Mouse (Mus musculus) liver (tissue): ENCODE measurements around the gene Ssr2.
"Not testable (repeated sequence)": the region's sequence is repeated elsewhere in the genome, so short reads cannot be mapped to it uniquely, and the experiment has no call there.

Experiments
- DNase-seq: peaks from one replicate; pipeline ENCODE4 v3.0.0-alpha.2; 2020; ENCODE audit warnings: mixed read lengths

The Ssr2 gene

DNA sequence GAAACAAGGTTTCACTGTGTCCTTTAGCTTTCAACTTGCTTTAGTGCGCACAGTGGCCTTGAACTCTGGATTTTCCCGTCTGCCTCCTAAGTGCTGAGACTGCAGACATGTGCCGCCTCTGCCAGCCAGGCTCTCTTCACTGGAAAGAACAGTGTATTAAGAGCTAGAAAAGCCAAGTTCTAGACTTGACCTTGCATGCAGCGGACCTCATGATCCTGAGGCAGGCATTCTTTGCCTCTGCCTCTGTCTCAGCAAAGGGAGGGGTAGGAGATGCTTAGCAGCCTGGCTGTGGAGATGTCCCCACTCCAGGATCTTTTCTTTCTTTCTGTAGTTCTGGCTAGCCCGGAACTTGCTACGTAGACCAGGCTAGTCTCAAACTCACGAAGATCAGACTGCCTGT is 29.2 kb downstream of the Ssr2 start:
- DNase-seq: no peak

DNA sequence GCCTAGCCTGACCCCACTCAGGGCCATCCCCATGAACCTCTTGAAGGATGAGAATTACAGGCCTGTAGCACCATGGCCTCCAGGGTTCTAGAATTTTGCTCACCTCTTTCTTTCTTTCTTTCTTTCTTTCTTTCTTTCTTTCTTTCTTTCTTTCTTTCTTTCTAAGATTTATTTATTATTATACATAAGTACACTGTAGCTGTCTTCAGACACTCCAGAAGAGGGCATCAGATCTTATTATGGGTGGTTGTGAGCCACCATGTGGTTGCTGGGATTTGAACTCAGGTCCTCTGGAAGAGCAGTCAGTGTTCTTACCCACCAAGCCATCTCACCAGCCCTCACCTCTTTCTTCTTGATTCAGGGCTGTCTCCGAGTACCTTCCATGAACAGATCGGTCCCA is 30.0 kb downstream of the Ssr2 start, which contains the start of gene Arhgef2:
Arhgef2 (plus strand) TSS at position 301 of the 400 bp plus-strand sequence.
- DNase-seq: not testable (repeated sequence)

DNA sequence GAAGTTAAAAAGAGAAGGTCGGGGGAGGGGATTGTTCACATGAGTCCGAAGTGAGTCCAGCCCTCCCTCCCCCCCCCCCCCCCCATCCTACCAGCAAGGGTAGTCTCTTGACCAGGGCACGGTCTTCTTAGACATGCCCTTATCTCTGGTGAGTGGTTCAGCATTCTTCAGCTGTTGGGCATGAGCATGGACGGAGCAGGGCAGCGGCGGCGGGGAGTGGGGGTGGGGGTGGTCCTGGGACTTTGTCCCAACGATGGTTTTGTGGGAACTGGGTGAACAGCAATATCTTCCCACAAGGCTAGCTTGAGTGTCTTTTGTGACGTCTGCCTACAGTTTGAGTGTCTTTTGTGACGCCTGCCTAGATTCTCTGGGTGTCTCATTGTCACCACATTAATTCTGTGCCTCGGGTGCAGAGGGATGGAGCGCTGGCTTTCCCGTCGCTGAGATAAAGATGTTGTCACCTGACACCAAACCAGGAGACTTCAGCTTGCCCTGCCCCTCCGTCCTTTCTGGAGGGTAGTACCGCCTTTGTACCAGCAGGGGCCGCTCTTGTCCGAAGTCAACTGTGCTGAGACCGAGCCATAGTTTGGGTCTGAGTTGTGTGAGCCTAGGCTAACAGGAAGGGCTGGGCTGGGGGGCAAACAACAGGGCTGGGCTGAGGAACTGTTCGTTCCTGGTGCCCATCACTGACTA is 31.5 kb downstream of the Ssr2 start:
- peak; percentile 86 for DNase-seq

DNA sequence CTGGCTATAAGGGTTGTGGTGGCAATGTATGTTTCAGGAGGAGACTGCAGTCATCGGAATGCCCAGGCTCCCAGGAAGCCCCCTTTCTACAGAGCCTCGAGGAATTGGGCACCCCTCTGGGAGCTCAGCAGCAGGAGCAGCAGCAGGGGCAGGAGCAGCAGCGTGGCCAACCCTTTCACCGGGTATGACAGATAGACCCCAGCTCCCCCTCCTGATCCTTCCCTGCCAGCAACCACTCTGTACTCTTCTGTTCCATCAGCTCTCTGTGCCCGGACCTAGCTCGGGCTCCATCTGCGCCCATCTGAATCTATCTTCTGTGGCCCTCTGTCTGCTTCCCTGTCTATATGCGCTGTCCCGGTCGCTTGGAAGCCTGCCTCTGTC is 32.1 kb downstream of the Ssr2 start:
- no peak for DNase-seq

DNA sequence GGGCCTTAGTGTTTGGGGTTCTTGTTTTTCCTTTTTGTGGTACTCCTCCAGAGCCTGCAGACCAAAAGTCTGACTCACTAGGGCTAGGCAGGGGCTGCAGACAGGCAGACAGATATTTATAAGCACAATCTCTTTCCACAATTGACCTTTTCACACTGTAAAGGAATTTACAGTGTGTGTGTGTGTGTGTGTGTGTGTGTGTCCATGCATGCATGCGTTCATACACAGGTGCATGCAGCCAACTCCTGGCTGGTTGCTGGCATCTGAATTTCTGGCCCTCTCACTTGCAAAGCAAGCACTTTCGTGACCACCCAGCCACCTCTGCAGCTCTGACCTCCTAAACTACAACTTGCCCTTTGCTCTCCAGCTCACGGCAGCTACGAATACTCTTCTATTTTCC is 33.4 kb downstream of the Ssr2 start:
- DNase-seq: no peak

DNA sequence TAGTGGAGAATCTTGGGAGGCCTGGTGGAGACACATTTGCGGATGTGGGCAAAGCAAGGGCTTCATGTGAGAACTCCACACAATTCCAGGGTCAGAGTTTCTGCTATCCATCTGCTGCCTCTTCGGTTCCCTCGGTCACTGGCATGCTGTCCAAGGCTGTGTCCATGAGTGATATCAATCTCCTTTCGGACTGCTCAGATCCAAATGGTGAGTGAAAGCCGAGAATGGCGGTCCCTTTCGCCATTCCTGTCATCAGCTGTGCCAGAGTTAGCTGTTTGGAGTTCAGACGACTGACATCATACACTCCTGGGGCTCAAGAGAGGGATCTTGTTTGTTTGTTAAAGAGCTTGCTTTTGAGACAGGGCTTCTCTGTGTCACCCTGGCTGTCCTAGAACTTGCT is 38.7 kb downstream of the Ssr2 start:
- DNase-seq: no peak

DNA sequence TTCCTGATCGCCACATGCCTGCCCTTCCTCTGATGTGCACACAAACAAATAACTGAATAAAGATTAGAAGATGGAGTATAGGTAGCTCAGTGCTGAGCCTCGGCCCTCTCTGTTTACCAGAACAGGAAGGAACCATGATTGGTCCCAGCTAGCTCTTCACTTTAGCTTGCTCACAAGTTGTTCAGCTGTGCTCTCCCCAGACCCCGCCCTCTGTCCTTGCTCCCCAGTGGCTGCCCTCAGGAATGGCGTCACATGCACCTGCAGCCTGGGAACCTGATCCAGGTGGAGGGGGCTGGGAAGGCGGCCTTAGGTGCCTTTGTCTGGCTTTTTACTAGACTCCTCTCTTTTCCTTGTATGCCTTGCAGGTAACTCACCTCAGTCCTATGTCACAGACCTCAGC is 39.4 kb downstream of the Ssr2 start:
- DNase-seq: no peak

DNA sequence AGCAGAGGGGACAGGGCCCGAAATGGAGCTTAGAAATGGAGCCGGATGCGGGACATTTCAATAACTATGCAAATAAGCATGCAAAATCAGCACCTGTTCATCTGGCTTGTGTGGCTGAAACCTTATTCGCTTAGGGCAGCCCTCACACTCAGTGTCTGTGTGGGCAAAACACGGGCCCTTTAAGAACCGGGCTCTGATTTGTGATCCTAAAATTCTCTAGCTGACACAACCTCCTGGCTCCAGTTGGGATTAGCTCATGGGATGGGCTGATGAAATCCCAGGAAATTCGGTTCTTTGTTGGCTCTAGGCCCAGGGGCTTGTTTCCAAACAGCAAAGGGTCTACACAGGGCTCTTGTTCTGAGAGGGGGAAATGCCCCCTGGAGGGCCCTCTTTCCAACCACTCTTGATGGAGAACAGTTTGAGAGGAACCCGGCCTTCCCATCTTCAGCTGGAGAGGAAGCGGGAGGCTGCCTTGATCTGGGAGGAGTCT is 40.3 kb downstream of the Ssr2 start:
- no peak for DNase-seq

DNA sequence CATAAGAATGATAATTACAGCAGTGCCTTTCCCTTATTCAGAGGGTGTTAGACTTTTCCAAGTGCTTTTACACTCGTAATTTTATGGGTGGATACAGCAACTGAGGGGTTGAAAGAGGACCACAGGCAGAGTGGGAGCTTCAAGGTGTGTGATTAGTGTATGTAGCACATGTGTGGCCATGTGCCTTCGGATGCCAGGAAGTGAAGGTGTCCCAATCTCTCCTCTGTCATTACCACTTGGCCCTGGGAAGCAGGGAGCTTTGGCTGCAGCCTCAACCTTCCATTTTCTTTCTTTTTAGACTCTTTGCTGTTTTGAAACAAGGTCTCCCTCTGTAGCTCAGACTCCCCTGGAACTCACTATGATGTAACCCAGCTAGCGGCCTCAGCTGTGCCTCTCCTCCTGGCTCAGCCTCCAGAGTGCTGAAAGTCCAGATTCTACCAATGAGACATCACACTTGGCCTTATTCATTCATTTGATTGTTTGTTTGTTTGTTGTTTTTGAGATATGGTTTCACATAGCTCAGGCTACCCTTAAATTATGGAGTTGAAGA is 41.4 kb downstream of the Ssr2 start:
- DNase-seq: no peak

DNA sequence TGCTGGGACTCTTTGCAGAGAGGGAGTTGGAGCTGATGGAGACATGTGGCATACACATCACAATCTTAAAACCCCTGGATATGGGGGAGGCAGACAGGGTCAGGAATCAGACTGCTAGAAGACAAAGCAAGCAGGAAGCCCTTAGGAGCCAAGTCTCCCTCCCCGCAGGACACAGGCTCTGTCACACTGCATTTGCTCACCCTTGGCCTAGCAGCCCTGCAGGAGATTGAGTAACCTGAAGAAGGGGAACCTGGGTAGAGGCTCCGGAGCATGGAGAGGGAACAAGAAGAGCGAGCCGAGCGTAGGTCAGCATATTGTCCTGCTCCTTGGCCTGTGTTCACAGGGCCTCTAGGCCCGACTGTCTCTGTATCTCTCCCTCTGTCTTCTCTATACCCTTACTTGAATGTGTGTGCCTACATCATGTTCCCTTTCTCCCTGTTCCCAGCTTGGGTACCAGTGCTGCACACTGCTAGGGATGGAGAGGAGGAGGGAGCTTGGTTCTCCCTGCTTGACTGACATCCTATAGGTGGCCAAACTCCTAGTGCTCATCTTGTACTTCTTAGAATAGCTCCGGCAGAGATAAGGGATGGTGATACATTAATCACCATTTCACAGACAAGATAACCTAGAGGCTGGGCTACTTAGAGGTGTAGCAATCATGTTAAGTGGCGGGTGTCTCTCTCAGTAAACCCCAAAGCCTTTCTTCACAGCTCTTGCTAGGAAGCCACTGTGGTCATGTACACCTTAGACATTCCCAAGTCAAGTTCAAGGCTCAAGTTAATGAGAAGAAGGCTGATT is 42.6 kb downstream of the Ssr2 start:
- DNase-seq: peak; percentile 28

DNA sequence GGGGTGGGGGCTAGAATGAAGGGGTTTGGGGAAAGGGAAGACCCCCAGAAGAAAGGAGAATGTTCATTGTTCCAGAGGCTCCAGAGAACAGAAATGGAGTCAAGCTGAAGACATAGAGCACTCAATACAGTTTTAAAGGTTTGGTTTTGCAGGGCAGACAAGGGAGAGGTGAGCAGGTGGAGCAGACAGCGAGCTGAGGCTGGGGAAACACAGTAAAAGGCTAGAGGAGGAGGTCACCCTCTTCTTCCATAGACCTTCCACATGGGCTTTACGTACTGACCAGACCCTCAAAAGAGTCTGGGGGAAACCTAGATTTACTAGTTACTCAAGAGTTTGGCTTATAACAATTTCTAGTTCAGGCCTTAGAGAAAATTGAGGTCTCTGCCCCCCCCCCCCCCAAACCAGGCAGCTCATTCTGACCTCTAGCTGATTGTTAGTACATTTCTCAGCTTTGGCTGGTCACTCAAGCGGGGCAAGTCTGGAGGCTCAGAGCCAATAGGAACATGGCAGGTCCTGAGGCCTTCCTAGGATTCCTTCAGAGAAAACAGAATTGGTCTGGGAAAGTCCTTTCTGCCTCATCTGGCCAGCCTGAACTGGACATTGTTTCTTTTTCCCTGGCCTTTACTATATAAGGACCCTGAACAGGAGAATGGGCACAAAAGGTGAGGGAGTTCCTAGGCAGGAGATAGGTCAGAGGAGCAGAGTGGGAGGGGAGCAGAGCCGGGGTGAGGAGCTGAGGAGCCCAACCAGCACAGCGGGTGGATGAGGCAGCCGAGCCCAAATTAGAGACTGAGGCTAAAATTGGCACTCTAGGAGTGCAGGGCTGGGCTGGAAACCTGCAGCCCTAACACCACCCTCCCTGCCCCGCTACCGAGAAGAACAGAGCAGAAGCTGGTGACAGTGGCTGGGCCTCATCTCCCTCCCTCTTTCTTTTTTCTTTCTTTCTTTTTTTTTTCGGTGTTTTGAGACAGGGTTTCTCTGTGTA is 43.7 kb downstream of the Ssr2 start:
- no peak for DNase-seq

DNA sequence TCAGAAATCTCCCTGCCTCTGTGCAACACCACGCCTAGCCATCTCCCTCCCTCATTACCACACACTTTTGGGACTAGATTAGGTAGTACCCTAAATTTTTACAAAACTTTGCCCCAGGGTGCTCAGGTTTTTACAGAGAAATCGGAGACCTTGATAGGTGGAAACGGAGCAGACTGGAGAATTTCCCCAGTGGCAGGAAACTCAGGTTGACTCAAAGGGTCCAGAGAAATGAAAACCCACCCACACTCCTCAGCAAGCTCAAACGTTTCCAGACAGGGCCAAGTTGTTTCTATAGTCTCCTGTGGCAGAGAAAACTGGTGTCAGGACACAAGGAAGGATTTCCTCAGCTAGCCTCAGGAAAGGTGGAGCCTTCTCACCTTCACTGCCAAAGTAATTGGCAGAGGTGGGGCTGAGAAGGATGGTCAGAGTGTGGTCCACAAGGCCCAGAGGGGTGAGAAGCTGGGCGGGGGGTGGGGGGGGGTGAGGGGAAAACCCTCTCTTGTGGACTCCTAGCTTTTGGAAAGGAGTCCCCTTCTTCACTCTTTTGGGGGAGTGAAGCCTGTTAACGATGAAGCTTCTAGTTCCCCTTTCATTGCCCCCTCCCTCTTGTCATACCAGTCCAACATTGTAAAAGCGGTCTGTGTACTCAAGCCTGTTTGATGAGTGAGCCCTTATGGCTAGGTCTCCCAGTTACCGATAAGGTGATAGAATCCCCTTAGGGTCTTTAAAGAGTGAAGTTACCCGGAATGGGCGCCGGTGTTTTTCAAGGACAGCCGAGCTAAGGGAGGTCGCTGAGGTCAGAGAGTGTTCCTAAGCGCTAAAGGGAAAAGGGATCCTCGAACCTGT is 44.7 kb downstream of the Ssr2 start:
- DNase-seq: no peak

DNA sequence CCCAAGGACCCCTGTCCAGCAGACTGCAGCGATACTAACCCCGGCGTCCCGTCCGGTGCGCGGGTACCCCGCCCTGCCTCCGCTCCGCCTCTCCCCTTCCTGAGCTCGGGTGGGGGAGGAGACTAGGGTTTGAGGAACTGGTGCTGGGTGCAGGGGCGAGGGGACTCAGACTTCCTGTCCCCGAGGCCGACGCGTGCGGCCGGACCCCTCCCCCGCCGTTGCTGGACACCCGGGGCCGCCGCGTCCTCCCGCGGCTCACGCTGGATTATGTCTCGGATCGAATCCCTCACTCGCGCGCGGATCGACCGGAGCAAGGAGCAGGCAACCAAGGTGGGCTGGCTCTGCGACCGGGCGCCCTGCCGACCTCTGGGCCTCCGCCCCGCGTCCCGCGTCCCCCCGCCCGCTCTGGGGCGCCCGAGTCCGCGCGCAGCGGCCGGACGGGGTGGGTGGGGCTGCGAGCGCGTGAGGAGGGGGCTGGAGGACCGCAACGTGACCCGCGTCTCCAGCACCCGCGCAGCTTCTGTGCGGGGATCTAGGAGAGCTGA is 45.4 kb downstream of the Ssr2 start:
- peak; percentile 79 for DNase-seq

DNA sequence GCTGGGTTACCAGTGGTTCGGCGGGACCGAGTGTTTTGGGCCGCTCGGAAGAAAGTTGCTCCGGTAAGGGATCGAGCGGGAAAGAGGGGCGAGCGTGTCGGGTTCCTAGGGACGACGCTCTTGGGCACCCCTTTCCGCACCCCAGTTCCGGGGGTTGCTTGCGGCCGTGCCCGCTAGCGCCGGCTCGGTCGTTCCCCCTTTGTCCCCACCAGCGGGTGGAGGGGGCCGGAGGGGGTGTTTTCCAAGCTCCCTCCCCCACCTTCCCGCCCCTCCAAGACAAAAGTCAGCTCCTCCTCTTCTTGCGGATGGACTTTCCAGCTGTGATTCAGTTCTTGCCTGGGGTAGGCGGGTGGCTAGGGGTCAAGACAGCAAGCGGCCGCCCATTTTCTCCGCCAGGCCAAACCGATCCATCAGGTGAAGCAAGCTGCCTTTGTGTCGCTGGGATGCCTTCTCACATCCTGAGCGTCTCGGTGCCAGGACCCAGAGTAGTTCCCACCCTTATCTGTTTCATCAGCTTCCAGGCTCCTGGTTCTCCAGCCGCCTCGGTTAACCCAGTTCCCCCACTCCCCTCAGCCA is 45.9 kb downstream of the Ssr2 start:
- DNase-seq: peak; percentile 48

DNA sequence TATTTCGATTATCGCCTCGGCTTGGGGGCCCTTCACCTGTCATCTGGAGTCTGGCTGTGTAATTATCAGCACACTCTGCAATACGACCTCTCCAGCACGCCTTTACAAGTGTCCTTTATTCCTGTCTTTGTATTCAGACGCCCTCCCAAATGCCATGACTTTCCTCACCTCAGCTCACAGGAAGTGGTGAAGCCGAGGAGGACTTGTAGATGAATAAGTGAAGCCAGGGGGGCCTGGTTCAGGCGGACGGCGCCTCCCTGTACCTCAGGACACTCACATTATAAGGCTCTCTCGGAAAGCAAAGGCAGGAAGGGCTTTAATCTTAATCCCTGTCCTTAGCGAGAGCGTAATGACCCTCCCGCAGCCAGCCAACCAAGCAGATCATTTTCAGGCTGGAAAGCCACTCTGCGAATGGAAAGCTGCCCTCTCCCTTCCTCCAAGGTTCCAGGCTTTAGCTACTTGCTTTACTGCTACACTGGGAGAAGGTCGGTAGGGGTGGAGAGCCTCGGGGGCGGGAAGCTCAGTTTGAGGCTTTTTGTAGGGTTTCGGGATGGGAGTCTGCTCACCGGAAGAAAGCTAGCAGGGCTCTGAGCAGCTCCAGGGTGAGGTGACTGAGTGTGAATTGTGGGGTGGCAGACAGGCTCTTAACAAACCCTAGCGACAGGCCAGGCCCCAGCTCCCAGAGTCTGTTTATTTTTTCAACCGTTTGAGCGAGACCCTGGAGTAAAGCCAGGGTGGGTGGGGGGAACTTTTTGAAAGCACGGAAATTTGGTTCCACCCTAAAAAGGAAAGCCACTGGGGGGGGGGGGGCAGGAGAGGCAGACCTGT is 46.7 kb downstream of the Ssr2 start:
- peak; percentile 36 for DNase-seq

DNA sequence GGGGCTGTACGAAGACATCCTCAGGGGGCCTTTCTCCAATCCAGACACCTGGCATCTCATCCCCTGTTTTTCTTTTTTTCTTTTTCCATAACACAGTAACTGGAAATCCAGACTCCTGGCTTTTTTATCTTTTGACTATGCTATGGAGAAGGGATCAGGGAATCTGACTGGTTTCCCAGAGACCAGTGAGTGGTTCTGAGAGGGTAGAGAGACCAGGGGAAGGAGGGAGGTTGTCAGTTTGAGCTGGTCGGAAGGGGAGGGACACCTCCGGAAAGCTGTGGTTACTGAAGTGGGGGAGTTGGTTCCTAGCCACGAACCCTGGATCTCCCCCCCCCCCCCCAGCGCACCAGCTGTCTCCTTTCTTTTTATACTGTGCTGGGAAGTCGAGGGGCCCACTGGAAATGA is 47.3 kb downstream of the Ssr2 start:
- DNase-seq: peak; percentile 57

DNA sequence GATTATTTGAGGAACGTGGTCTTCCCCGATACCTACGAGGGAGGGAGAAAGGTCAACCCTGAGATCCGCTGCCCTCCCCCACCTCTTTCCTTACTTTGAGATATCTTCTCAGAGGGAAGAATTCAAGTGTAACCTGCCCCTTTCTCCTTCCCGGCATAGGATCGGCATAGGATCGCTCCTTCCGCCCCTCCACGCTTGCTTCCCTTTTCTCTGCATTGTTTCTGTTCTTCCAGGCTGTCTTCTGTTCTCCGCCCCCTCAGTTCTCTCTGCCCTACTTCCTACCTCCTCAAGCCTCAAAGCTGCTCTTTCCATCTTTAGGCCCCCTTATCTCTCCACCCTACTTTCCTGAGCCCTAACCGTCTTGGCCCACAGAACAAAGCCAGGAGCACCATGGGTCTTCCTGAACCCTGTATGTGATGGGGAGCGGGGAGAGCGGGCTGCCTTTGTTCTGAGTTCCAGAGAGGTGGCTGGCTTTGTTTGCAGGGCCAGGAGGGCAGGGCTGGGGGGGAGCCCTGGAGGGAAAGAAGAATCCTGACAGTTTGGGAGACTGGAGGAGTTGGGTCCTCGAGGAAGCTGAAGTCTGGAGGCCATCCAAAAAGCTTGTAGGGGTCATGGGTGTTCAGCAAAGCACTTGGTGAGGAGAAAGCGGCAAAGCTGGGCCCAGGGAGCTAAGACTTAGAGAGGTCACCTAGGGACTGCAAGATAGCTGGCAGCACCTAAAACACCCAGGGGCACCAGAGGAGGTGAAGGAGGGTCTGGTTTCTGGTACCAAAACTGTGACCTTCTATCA is 47.9 kb downstream of the Ssr2 start:
- no peak for DNase-seq

DNA sequence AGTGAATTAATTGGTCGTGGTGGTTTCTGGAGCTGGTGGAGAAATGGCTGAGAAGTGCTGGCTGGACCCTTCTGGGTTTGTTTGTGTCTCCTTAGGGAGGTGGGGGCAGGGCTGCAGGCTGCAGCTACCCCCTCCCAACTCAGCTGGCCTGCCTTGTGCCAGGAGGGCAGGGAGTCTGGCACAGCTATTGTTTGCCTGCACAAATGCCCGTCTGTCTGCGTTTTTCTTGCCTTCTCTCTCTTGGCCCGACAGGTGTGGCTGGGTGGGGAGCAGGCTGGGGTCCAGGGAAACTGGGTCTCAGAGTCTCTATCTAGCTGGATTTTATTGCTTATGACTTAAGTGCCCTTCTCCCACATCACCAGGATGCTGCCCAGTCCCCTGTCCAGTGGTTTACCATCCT is 48.6 kb downstream of the Ssr2 start:
- DNase-seq: no peak

DNA sequence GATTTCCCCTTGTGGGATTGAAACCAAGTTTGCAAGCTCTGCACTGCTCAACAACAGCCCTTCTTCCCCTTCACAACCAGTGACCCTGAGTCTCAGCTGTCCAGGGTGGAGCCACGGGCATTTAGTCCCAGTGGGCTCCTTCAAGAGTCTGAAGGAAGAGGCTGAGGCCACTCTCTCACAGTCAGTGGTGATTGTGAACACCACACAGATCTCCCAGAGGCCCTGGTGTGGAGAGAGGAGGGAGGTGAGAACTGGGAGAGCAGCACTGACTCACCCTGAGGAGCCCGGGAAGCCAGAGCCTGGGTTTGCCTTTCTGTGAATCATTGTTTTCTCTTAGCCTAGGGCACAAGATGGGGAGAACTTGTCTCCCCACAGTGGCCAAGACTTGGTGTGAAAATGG is 49.3 kb downstream of the Ssr2 start:
- no peak for DNase-seq
